Mouse (Mus musculus) right cerebral cortex, postnatal 36 days (tissue): ENCODE data around the gene Anxa6.

Experiments used
- DNase-seq, 2 experiments: peaks; one replicate each; pipeline ENCODE4 v3.0.0; 2022; ENCODE audit warnings: low spot score in 2 of 2, mixed read lengths in 1 of 2

The Anxa6 gene

GRCm38 (mm10) chr11:55031211-55031990 is 1.8 kb downstream of the Anxa6 start:
- DNase-seq: no peak

- no peak for DNase-seq
Observed at GRCm38 (mm10) chr11:55028509-55028908, 4.7 kb downstream of the Anxa6 start.

- DNase-seq: no peak
Observed at GRCm38 (mm10) chr11:55027204-55027855, 5.9 kb downstream of the Anxa6 start.

GRCm38 (mm10) chr11:55025896-55026295 is 7.3 kb downstream of the Anxa6 start:
- no peak for DNase-seq

DNA sequence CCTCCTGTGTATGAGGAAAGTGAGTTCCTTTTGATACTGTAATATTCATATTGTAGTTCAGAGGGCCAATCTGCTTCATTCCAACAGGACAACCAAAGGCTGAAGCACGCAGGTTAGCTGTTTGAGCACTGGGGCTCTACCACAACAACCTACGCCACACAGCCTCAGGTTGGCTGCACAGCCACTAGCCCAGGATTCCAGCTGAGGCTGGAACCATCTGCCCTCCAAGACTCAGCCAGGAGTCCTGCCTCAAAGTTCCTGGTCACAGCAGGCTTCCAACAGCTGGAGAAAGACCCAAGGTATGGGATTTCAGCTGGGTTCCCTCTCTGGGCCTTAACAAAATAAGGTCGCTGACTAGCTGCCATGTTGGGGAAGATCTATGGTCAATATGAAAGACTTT is 9.7 kb downstream of the Anxa6 start:
- DNase-seq: no peak

GRCm38 (mm10) chr11:55023049-55023564 is 10.1 kb downstream of the Anxa6 start:
- peak; percentile 63 to 69 for DNase-seq

DNA sequence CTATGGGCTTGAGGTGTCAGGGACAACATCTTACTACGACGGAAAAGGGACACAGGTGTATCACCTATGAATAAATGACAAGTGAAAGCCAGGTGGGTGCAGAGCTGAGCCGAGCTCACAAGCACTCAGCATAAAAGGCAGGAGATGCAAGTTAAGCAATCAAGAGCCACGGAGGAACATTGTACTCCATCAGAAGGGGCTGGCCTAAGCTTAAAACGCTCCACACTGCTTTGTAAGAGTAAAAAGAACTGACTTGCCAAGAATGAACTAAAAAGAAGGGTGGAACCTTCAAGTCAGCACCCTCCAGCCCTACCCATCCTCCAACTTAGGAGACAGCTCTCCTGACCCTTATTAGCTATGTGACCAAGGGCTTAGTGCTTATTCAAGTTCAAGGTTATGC is 10.7 kb downstream of the Anxa6 start:
- no peak for DNase-seq

- no peak for DNase-seq
Observed at GRCm38 (mm10) chr11:55021859-55022258, 11.4 kb downstream of the Anxa6 start.

GRCm38 (mm10) chr11:55021458-55021857 is 11.8 kb downstream of the Anxa6 start:
- no peak for DNase-seq

DNA sequence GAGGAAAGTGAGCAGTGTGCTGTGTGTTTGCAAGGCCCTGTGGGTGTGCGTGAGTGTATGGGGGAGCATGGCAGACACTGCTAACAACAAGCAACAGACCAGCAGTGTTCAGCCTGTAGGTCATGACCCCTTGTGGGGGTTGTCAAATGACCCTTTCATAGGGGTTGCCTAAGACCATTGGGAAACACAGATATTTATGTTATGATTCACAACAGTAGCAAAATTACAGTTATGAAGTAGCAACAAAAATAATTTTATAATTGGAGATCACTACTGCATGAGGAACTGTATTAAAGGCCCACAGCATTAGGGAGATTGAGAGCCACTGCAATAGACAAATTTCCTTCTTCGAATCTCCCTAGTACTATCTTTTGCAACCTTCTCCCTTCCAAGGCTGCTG is 13.5 kb downstream of the Anxa6 start:
- no peak for DNase-seq

GRCm38 (mm10) chr11:55018034-55018433 is 15.2 kb downstream of the Anxa6 start:
- DNase-seq: no peak

DNA sequence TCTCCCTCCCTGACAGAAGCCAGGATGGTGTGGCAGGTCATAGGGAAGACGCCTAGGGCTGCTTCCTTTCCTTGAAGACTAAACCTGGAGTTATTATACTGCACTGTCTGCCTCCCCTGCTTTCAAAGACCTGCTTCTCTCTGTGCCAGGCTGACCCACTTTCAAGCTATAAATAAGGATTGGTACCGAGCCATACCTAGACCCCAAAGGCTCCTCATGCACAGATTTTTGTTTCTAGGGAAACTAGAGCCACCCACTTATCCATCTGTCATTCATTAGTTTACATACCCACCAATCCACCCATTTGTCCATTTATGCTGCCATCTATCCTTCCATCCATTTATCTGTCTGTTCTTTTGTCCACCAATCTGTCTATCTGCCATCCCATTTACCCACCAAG is 16.0 kb downstream of the Anxa6 start:
- no peak for DNase-seq

DNA sequence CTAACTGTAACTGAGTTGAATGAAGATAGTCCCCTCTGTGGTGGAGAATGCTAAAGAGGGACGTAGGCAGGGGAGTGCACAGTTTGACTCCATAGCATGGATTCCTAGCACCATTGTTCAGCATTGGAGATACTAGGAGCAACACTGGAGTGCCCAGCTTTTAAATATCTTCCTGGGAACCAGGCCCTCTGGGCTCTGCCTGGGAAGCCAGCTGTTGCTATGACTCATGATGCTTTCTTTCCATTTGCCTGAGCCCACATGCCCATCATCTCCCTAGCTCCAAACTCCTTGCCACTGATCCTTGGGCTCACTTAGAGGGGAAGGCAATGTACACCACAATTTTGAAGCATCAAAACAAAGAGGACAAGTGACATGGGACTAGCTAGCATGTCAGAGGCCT is 16.5 kb downstream of the Anxa6 start:
- DNase-seq: peak in 1 of 2 experiments; percentile 21

- DNase-seq: peak in 1 of 2 experiments; percentile 30
Observed at GRCm38 (mm10) chr11:55015831-55016241, 17.4 kb downstream of the Anxa6 start.

DNA sequence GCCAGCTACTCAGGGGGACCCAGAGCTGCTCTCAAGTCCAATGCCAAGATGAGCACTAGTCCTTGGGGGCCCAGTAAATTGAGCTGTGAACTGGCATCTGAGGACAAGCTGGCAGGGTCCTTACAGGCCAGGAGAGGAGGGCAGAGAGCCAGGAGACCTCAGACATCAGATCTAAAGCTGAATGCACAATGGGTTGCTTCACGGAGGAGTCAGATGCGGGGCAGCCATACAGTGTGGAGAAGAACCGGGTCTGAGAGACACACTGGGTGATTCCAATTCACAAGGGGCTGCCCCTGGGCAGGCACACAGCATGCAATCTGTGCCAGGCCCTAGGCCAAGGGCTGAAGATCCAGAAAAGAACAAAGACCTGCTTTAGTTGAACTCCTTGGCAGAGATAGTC is 18.0 kb downstream of the Anxa6 start:
- DNase-seq: no peak

DNA sequence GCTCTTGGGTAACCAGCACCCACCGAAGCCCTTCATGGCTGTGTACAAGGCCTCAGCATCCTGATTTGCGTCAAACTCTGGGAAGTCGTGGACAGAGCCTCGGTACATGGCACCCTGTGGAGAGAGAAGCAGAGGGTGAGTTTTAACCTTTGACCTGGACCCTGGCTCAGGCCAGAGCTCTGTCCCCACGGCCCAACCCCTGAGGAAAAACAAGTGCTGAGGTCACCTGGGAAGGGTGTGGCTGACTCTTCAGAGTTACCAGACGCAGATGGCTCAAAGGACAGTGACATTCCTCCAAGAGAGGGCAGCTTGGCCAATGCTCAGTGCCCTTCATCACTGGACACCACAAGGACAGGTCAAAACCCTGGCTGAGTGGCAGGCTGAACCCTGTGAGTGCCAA is 19.4 kb downstream of the Anxa6 start:
- DNase-seq: no peak

DNA sequence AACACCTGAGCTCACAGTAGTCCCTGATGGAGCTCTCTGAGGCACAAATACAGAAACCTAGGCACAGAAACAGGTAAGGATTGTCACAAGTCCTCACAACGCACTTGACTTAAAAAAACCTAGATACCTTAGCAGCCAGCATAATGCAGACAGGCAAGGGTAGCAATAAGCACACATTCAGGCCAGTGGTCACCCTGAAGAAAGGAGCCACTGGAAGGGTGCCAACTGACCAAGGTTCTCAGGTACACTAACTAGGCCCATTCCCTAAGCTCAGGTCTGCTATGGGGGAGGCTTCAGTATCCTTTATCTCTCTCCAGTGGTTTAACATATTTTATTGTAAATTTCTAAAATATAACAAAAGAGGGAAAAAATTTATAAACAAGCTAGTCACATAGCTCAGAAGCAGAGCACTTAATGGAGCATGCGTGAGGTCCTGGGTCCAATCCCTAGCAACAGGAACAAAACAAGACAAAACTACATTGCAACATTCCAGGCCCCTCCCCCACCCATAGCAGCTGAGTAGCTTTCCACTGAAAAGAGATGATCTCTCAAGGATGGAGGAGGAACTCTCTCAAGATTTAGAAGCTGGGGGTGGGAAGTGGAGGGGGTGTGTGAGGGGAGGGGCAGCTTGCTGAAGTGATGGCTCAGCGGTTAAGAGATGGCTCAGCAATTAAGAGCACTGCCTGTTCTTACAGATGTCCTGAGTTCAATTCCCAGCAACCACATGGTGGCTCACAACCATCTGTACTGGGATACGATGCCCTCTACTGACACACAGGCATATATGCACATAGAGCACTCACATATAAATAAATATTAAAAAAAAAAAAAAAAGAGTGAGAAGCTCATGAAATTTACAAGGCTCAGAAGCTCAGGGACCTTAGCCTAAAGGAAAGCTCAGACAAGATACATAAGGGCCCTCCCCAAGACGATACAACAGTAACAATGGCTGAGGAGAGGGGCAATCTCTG is 20.4 kb downstream of the Anxa6 start:
- DNase-seq: no peak

DNA sequence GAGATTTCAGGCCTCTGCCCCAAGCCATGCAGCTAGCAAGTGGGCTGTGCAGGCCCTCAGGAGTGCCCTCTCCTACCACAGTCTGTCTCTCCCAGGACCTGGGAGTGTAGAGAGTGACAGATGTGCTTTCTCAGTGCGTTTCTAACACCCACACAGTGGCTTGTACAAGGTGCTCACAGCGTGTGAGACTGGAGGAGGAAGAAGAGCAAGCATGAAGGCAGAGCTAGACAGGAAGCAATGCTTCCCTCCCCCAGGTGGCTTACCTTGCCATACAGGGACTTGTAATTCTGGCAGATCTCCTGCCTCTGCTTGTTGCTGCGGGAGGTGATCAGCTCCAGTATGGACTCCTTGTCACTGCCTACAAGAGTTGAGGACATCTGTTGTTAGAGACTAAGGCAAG is 21.8 kb downstream of the Anxa6 start:
- DNase-seq: peak in 1 of 2 experiments; percentile 25

DNA sequence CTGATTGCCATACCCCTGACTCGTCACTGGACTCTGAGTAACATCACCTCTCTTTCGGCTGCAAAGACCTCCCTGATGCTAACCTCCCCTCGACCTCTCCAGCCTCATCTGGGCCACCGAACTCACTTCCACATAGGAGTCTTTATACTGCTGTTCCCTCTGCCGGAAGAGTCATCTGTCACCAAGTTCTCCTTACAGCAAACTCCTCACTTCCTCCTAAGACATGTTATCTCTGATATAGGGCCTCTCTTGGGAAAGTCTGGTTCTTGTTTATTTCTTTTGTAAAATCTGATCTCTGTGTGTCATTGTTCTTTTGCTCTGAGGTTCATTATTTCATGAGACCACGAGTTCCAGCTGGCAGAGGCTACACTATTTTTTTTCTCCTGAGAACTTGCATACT is 25.0 kb downstream of the Anxa6 start:
- DNase-seq: no peak

DNA sequence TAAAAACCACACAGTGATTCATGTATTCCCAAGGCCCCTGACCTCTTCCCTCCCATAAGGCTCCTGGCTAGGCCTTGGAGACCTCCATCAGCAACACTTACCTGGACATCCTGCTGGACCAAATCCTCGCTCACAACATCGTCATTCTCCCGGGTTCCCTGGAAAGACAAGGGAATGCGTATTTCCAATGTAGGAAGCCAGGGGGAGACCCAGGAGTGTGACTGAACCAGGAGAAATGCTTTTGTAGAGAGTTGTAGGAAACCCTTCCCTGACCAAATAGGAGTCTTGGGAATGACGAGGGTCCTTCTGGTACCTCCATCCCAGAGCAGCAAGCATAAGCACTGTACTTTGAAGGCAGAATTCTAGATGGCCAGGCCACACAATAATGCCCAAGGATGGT is 27.6 kb downstream of the Anxa6 start:
- DNase-seq: no peak

DNA sequence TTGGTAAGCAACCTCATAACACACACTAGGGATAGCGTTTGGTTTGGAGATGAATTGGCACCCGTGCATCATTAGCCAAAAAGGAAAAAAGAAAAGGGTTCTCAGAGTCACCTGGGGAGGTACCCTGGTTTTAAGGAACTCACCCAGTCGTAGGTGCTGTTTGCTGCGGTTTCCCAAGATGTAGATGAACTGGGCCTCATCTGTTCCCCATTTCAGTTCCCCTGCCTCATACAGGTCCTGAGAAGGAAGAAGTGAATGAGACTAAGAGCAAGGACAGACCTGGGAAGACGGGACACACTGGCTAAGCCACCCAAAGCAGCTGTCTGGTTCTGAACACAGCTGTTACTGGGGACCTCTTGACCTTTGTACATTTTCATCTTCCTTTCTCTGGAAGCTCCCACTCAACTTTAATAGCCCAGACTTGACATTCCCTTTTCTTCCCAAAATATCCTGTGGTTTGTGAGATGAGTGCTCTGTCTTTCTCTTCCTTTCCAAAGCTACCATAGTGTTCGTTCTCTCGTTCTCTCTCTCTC is 28.2 kb downstream of the Anxa6 start:
- DNase-seq: no peak

- no peak for DNase-seq
Observed at GRCm38 (mm10) chr11:54998708-54999107, 34.5 kb downstream of the Anxa6 start.
